Mouse (Mus musculus) small intestine, adult 2 months (tissue): Measurements from ENCODE around the gene Utrn.

Source experiments
- CTCF ChIP-seq: fragments of 200-500 bp; IDR thresholded peaks from 2 replicates; pipeline ENCODE4 v1.5.1; 2012; ENCODE audit warnings: low read depth, mild to moderate bottlenecking, control low read depth, inconsistent platforms, low read length, moderate library complexity, mixed read lengths; ENCODE audit not compliant: insufficient replicate concordance, insufficient read length; ENCODE audit errors: extremely low read depth
- POLR2A ChIP-seq: fragments of 200-500 bp; IDR thresholded peaks from 2 replicates; pipeline ENCODE4 v1.6.1; 2012; ENCODE audit warnings: low read depth, mild to moderate bottlenecking, control low read depth, inconsistent platforms, low read length, moderate library complexity

- no peak for TF ChIP-seq POLR2A
- TF ChIP-seq CTCF, result no peak
Measured at GRCm38 (mm10) chr10:12881911-12882310, 12.7 kb upstream of the Utrn start.
